Mouse (Mus musculus): Measurements from ENCODE around the gene Kcnk6. TPM values are rescaled to one million over a fixed set of nuclear protein-coding genes. Genes with fewer than 3 reads are reported as not detected.
"Not testable (repeated sequence)": the region's sequence is repeated elsewhere in the genome, so short reads cannot be mapped to it uniquely, and the experiment has no call there.

The Kcnk6 gene
- total and polyA plus RNA-seq, 2 experiments: 1.7 to 5.3 TPM

GRCm38 (mm10) chr7:29246619-29247313 lies 14.5 kb upstream of the Kcnk6 start:
- no peak for TF ChIP-seq CTCF (IDR thresholded peaks at IDR 0.05; ENCODE audit: low read depth, low read length)
- TF ChIP-seq POLR2A (IDR thresholded peaks at IDR 0.05; ENCODE audit: extremely low read depth, insufficient read depth, low read length): no peak
- Histone ChIP-seq H3K4me1 (ENCODE audit: control insufficient read depth, insufficient read depth, low read length) (peaks cover 13% of the 10 kb centered on the region; the same call in 1 of the 2 replicates), H3K36me3 (ENCODE audit: control insufficient read depth, insufficient read depth, low read length) (no peaks in the 10 kb centered on the region), H3K27ac (replicated peaks; ENCODE audit: insufficient read depth, low read depth, low read length) (no peak overlapping the region), H3K4me3 (ENCODE audit: insufficient read depth, low read depth, low read length) (peak overlapping the region; percentile 76; the same call in 1 of the 2 replicates), H3K27me3 (ENCODE audit: control insufficient read depth, insufficient read depth, low read length) (no peaks in the 10 kb centered on the region), H3K79me2 (ENCODE audit: control insufficient read depth, insufficient read depth, low read length) (no peaks in the 10 kb centered on the region), H3K9ac (ENCODE audit: low read depth, low read length) (peak overlapping the region; percentile 38; the same call in 1 of the 2 replicates)
- WGBS: 83% methylated on average over 21 of the region's 21 CpGs
- DNase-seq (ENCODE audit: extremely low read depth, low read depth, low spot score): no peak

GRCm38 (mm10) chr7:29246015-29246414 lies 13.7 kb upstream of the Kcnk6 start:
- TF ChIP-seq CTCF (IDR thresholded peaks at IDR 0.05; ENCODE audit: low read depth, low read length) (no peak), POLR2A (IDR thresholded peaks at IDR 0.05; ENCODE audit: extremely low read depth, insufficient read depth, low read length) (no peak)
- no peaks in the 10 kb centered on the region for H3K79me2 ChIP-seq (ENCODE audit: control insufficient read depth, insufficient read depth, low read length)
- H3K4me3 ChIP-seq (ENCODE audit: insufficient read depth, low read depth, low read length): no peak overlapping the region
- H3K36me3 ChIP-seq (ENCODE audit: control insufficient read depth, insufficient read depth, low read length): no peaks in the 10 kb centered on the region
- no peak overlapping the region for H3K9ac ChIP-seq (ENCODE audit: low read depth, low read length)
- no peaks in the 10 kb centered on the region for H3K27me3 ChIP-seq (ENCODE audit: control insufficient read depth, insufficient read depth, low read length)
- H3K27ac ChIP-seq (replicated peaks; ENCODE audit: insufficient read depth, low read depth, low read length): no peak overlapping the region
- H3K4me1 ChIP-seq (ENCODE audit: control insufficient read depth, insufficient read depth, low read length): peaks cover 10% of the 10 kb centered on the region; the same call in 1 of the 2 replicates
- WGBS: 92% methylated on average over 5 of the region's 5 CpGs
- no peak for DNase-seq (ENCODE audit: extremely low read depth, low read depth, low spot score)

- DNase-seq (ENCODE audit: extremely low read depth, low read depth, low spot score): no peak
- TF ChIP-seq POLR2A (IDR thresholded peaks at IDR 0.05; ENCODE audit: extremely low read depth, insufficient read depth, low read length) (no peak), CTCF (IDR thresholded peaks at IDR 0.05; ENCODE audit: low read depth, low read length) (peak; percentile 80)
- no peak overlapping the region for H3K4me3 ChIP-seq (ENCODE audit: insufficient read depth, low read depth, low read length)
- no peak overlapping the region for H3K9ac ChIP-seq (ENCODE audit: low read depth, low read length)
- peaks cover 10% of the 10 kb centered on the region; the same call in 1 of the 2 replicates for H3K4me1 ChIP-seq (ENCODE audit: control insufficient read depth, insufficient read depth, low read length)
- H3K36me3 ChIP-seq (ENCODE audit: control insufficient read depth, insufficient read depth, low read length): no peaks in the 10 kb centered on the region
- H3K27me3 ChIP-seq (ENCODE audit: control insufficient read depth, insufficient read depth, low read length): no peaks in the 10 kb centered on the region
- 92% methylated on average over 7 of the region's 7 CpGs for WGBS
- H3K79me2 ChIP-seq (ENCODE audit: control insufficient read depth, insufficient read depth, low read length): no peaks in the 10 kb centered on the region
- H3K27ac ChIP-seq (replicated peaks; ENCODE audit: insufficient read depth, low read depth, low read length): no peak overlapping the region
Observed at GRCm38 (mm10) chr7:29244732-29245416, 12.6 kb upstream of the Kcnk6 start.

- Histone ChIP-seq H3K27me3 (ENCODE audit: control insufficient read depth, insufficient read depth, low read length) (no peaks in the 10 kb centered on the region), H3K36me3 (ENCODE audit: control insufficient read depth, insufficient read depth, low read length) (no peaks in the 10 kb centered on the region), H3K79me2 (ENCODE audit: control insufficient read depth, insufficient read depth, low read length) (no peaks in the 10 kb centered on the region), H3K4me1 (ENCODE audit: control insufficient read depth, insufficient read depth, low read length) (peaks cover 7% of the 10 kb centered on the region), H3K4me3 (ENCODE audit: insufficient read depth, low read depth, low read length) (peak within 1 kb of the TSS; percentile 58), H3K27ac (replicated peaks; ENCODE audit: insufficient read depth, low read depth, low read length) (peak within 1 kb of the TSS; percentile 67), H3K9ac (ENCODE audit: low read depth, low read length) (peak within 1 kb of the TSS; percentile 65)
- DNase-seq (ENCODE audit: extremely low read depth, low read depth, low spot score): peak; percentile 97
- WGBS: under 1% methylated on average over 60 of the region's 60 CpGs
- TF ChIP-seq POLR2A (IDR thresholded peaks at IDR 0.05; ENCODE audit: extremely low read depth, insufficient read depth, low read length): 0 out of 2 replicates have a peak, but pooled peaks have one; percentile 6
- 0 out of 2 replicates have a peak, but pooled peaks have one; percentile 7 for TF ChIP-seq CTCF (IDR thresholded peaks at IDR 0.05; ENCODE audit: low read depth, low read length)
Observed at GRCm38 (mm10) chr7:29238019-29238967, 6.0 kb upstream of the Kcnk6 start, which contains the start of gene Yif1b. Yif1b (plus strand) TSS chr7:29238329.

- not testable (repeated sequence) for H3K79me2 ChIP-seq (ENCODE audit: control insufficient read depth, insufficient read depth, low read length); H3K4me1 ChIP-seq (ENCODE audit: control insufficient read depth, insufficient read depth, low read length); H3K36me3 ChIP-seq (ENCODE audit: control insufficient read depth, insufficient read depth, low read length); H3K27me3 ChIP-seq (ENCODE audit: control insufficient read depth, insufficient read depth, low read length); DNase-seq (ENCODE audit: extremely low read depth, low read depth, low spot score)
- Histone ChIP-seq H3K4me3 (ENCODE audit: insufficient read depth, low read depth, low read length) (peak overlapping the region; percentile 36; the same call in 1 of the 2 replicates), H3K27ac (replicated peaks; ENCODE audit: insufficient read depth, low read depth, low read length) (peak overlapping the region; percentile 67), H3K9ac (ENCODE audit: low read depth, low read length) (peak overlapping the region; percentile 65)
- 26% methylated on average over 6 of the region's 6 CpGs for WGBS
Observed at GRCm38 (mm10) chr7:29237596-29237995, 5.3 kb upstream of the Kcnk6 start.
